Mouse (Mus musculus) lung, embryonic 15.5 days (tissue): ENCODE results near the gene Med21. TPM values are rescaled to one million over a fixed set of nuclear protein-coding genes. Genes with fewer than 3 reads are reported as not detected.

Experiments used
- ATAC-seq: fragments of 200-750 bp; cut with Nextera tagmentation; 2 replicates; pipeline ENCODE4 v1.8.0; 2017; ENCODE audit warnings: moderate number of reproducible peaks, borderline replicate concordance; ENCODE audit not compliant: low FRiP score, low TSS enrichment; ENCODE audit errors: extremely low read depth
- H3K27ac ChIP-seq: fragments of 300-500 bp; sonication (generic); 2 replicates; pipeline ENCODE4 v1.5.1; 2015; ENCODE audit warnings: moderate library complexity, mild to moderate bottlenecking, inconsistent platforms
- H3K27me3 ChIP-seq: fragments of 300-500 bp; sonication (generic); 2 replicates; pipeline ENCODE4 v1.6.1; 2015; ENCODE audit warnings: inconsistent platforms
- H3K36me3 ChIP-seq: fragments of 300-500 bp; sonication (generic); 2 replicates; pipeline ENCODE4 v1.6.1; 2015; ENCODE audit warnings: inconsistent platforms
- H3K4me1 ChIP-seq: fragments of 300-500 bp; sonication (generic); 2 replicates; pipeline ENCODE4 v1.6.1; 2015; ENCODE audit warnings: inconsistent platforms
- H3K4me2 ChIP-seq: fragments of 300-500 bp; sonication (generic); 2 replicates; pipeline ENCODE4 v1.6.1; 2015; ENCODE audit warnings: inconsistent platforms, mild to moderate bottlenecking, moderate library complexity
- H3K4me3 ChIP-seq: fragments of 300-500 bp; sonication (generic); 2 replicates; pipeline ENCODE4 v1.5.1; 2015; ENCODE audit warnings: mild to moderate bottlenecking, inconsistent platforms
- H3K9ac ChIP-seq: fragments of 300-500 bp; sonication (generic); 2 replicates; pipeline ENCODE4 v1.6.1; 2015; ENCODE audit warnings: inconsistent platforms
- H3K9me3 ChIP-seq: fragments of 300-500 bp; sonication (generic); 2 replicates; pipeline ENCODE4 v1.6.1; 2016; ENCODE audit warnings: inconsistent platforms
- WGBS: fragments of 180-500 bp; shearing (Covaris S2); methylation state at CpG from one replicate; pipeline ENCODE4 v1.1.7; 2015; 5-methylcytosine and 5-hydroxymethylcytosine counted together
- polyA plus RNA-seq: library from polyadenylated mRNA; unstranded; fragments of >200 nt; fragmentation: Nextera tagmentation; extraction: Ambion mirVana; gene quantifications from 2 replicates; pipeline ENCODE4 v1.2.1, GENCODE M21; 2015

The Med21 gene
- polyA plus RNA-seq, 1 experiment from 2014 or later = 157 TPM

- 73% methylated on average over 9 of the region's 9 CpGs for WGBS
- Histone ChIP-seq H3K4me2 (no peak overlapping the region), H3K9me3 (no peaks in the 10 kb centered on the region), H3K36me3 (no peaks in the 10 kb centered on the region), H3K27ac (no peak overlapping the region), H3K9ac (no peak overlapping the region), H3K4me3 (no peak overlapping the region), H3K4me1 (peaks cover 5% of the 10 kb centered on the region; the same call in 1 of the 2 replicates), H3K27me3 (no peaks in the 10 kb centered on the region)
- ATAC-seq = no peak
Observed at GRCm38 (mm10) chr6:146629781-146630756, 12.3 kb upstream of the Med21 start.

- Histone ChIP-seq H3K9me3 (no peaks in the 10 kb centered on the region), H3K4me3 (no peak overlapping the region), H3K9ac (no peak overlapping the region), H3K4me1 (peaks cover 5% of the 10 kb centered on the region; the same call in 1 of the 2 replicates), H3K36me3 (no peaks in the 10 kb centered on the region), H3K27me3 (no peaks in the 10 kb centered on the region), H3K4me2 (no peak overlapping the region), H3K27ac (no peak overlapping the region)
- no peak for ATAC-seq
- WGBS = 81% methylated on average over 4 of the region's 4 CpGs
Observed at GRCm38 (mm10) chr6:146630961-146631360, 11.4 kb upstream of the Med21 start.

- H3K27me3 ChIP-seq = no peaks in the 10 kb centered on the region
- no peak overlapping the region for H3K27ac ChIP-seq
- no peak overlapping the region for H3K9ac ChIP-seq
- peaks cover 5% of the 10 kb centered on the region; the same call in 1 of the 2 replicates for H3K4me1 ChIP-seq
- no peak for ATAC-seq
- WGBS = 75% methylated on average over 8 of the region's 8 CpGs
- H3K4me3 ChIP-seq = no peak overlapping the region
- H3K9me3 ChIP-seq = no peaks in the 10 kb centered on the region
- no peak overlapping the region for H3K4me2 ChIP-seq
- no peaks in the 10 kb centered on the region for H3K36me3 ChIP-seq
Observed at GRCm38 (mm10) chr6:146631847-146632246, 10.5 kb upstream of the Med21 start.

- no peak overlapping the region for H3K4me2 ChIP-seq
- no peak overlapping the region for H3K4me3 ChIP-seq
- no peak for ATAC-seq
- H3K27me3 ChIP-seq = no peaks in the 10 kb centered on the region
- no peak overlapping the region for H3K9ac ChIP-seq
- no peaks in the 10 kb centered on the region for H3K9me3 ChIP-seq
- WGBS = 79% methylated on average over 9 of the region's 9 CpGs
- no peak overlapping the region for H3K27ac ChIP-seq
- no peaks in the 10 kb centered on the region for H3K36me3 ChIP-seq
- H3K4me1 ChIP-seq = peaks cover 5% of the 10 kb centered on the region; the same call in 1 of the 2 replicates
Observed at GRCm38 (mm10) chr6:146632403-146632802, 9.9 kb upstream of the Med21 start.

GRCm38 (mm10) chr6:146633097-146633496 is 9.2 kb upstream of the Med21 start:
- Histone ChIP-seq H3K9ac (no peak overlapping the region), H3K9me3 (no peaks in the 10 kb centered on the region), H3K36me3 (no peaks in the 10 kb centered on the region), H3K27ac (no peak overlapping the region), H3K27me3 (no peaks in the 10 kb centered on the region), H3K4me3 (peak overlapping the region; percentile 63), H3K4me1 (peaks cover 5% of the 10 kb centered on the region; the same call in 1 of the 2 replicates), H3K4me2 (peak overlapping the region; percentile 75)
- ATAC-seq = no peak
- WGBS = 53% methylated on average over 8 of the region's 8 CpGs

GRCm38 (mm10) chr6:146633629-146634014 is 8.7 kb upstream of the Med21 start:
- ATAC-seq = no peak
- WGBS = 10% methylated on average over 14 of the region's 14 CpGs
- H3K9me3 ChIP-seq = no peaks in the 10 kb centered on the region

GRCm38 (mm10) chr6:146634015-146634722 is 8.2 kb upstream of the Med21 start:
- under 1% methylated on average over 68 of the region's 82 CpGs for WGBS
- H3K4me1 ChIP-seq = peaks cover 5% of the 10 kb centered on the region; the same call in 1 of the 2 replicates
- H3K36me3 ChIP-seq = no peaks in the 10 kb centered on the region
- H3K27me3 ChIP-seq = no peaks in the 10 kb centered on the region
- H3K9me3 ChIP-seq = no peaks in the 10 kb centered on the region
- H3K4me3 ChIP-seq = peak overlapping the region; percentile 63
- H3K4me2 ChIP-seq = peak overlapping the region; percentile 75
- H3K27ac ChIP-seq = peak overlapping the region; percentile 74
- ATAC-seq = peak; percentile 95
- H3K9ac ChIP-seq = peak overlapping the region; percentile 61

More at GRCm38 (mm10) chr6:146633629-146634014, 8.7 kb upstream of the Med21 start:
- H3K9ac ChIP-seq = peak overlapping the region; percentile 61
- H3K27me3 ChIP-seq = no peaks in the 10 kb centered on the region
- peak overlapping the region; percentile 74; the same call in 1 of the 2 replicates for H3K27ac ChIP-seq
- H3K36me3 ChIP-seq = no peaks in the 10 kb centered on the region
- H3K4me3 ChIP-seq = peak overlapping the region; percentile 63
- H3K4me1 ChIP-seq = peaks cover 5% of the 10 kb centered on the region; the same call in 1 of the 2 replicates
- peak overlapping the region; percentile 75 for H3K4me2 ChIP-seq

- WGBS = 62% methylated on average over 4 of the region's 4 CpGs
- H3K9me3 ChIP-seq = no peaks in the 10 kb centered on the region
- H3K36me3 ChIP-seq = no peaks in the 10 kb centered on the region
- H3K4me3 ChIP-seq = peak overlapping the region; percentile 63
- H3K4me2 ChIP-seq = peak overlapping the region; percentile 75
- H3K27ac ChIP-seq = no peak overlapping the region
- no peak overlapping the region for H3K9ac ChIP-seq
- H3K4me1 ChIP-seq = peaks cover 5% of the 10 kb centered on the region; the same call in 1 of the 2 replicates
- no peak for ATAC-seq
- no peaks in the 10 kb centered on the region for H3K27me3 ChIP-seq
Observed at GRCm38 (mm10) chr6:146634759-146635606, 7.4 kb upstream of the Med21 start.

GRCm38 (mm10) chr6:146636482-146636881 is 5.9 kb upstream of the Med21 start:
- ATAC-seq = no peak
- Histone ChIP-seq H3K36me3 (no peaks in the 10 kb centered on the region), H3K4me3 (no peak overlapping the region), H3K4me1 (peaks cover 5% of the 10 kb centered on the region; the same call in 1 of the 2 replicates), H3K27me3 (no peaks in the 10 kb centered on the region), H3K27ac (no peak overlapping the region), H3K4me2 (no peak overlapping the region), H3K9ac (no peak overlapping the region), H3K9me3 (no peaks in the 10 kb centered on the region)
- WGBS = 64% methylated on average over 5 of the region's 5 CpGs

- no peak overlapping the region for H3K9ac ChIP-seq
- H3K27ac ChIP-seq = no peak overlapping the region
- no peak overlapping the region for H3K4me3 ChIP-seq
- no peaks in the 10 kb centered on the region for H3K9me3 ChIP-seq
- no peak overlapping the region for H3K4me2 ChIP-seq
- peaks cover 13% of the 10 kb centered on the region; the same call in 1 of the 2 replicates for H3K4me1 ChIP-seq
- no peaks in the 10 kb centered on the region for H3K36me3 ChIP-seq
- H3K27me3 ChIP-seq = no peaks in the 10 kb centered on the region
- ATAC-seq = no peak
- WGBS = 75% methylated on average over 7 of the region's 7 CpGs
Observed at GRCm38 (mm10) chr6:146640068-146640965, 2.0 kb upstream of the Med21 start.
